22 mouse cellular contexts compared by ENCODE assay signal in the genomic region with DNA sequence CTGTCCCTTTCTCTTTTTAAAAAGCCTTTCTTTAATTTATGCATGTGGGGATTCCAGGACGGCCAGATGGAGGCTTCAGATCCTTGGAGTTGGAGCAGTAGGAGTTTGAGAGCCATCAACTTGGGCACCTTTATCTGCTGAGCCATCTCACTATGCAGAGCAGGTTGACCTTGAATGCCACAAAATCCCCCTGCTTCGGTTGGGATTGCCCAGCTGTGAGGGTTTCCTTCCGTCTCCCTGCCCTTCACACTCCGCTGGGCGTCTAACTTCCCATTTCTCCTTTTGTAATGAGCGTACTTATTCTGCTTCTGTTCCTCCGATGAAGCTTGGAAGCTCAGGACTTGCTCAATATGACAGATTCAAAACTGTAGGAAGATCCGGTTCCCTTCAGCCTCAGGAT. TPM values are rescaled to one million over a fixed set of nuclear protein-coding genes. Genes with fewer than 3 reads are reported as not detected.
A peak's percentile ranks its signal among the peaks of the same experiment; 100 is the strongest.
DNase-seq lines count a peak whose midpoint lies in the region; ATAC-seq and TF ChIP-seq lines count a peak whose summit lies in the region.
"Had no signal": no experiment of that assay in that cellular context is flagged by ENCODE, and none has a peak within 500 bp of the region (broad histone marks: within the 10 kb centered on the region; RNA-seq: fewer than 3 reads in every experiment).

No protein-coding gene starts in this region.

- no peak for TF ChIP-seq CTCF in liver, postnatal 0 days (IDR thresholded peaks at IDR 0.05; ENCODE audit: low read depth)

- peaks cover 12% of the 10 kb centered on the region for H3K4me1 ChIP-seq in liver, postnatal 0 days (ENCODE audit: insufficient read depth)
- H3K4me1 ChIP-seq in liver, embryonic 11.5 days (replicated peaks; ENCODE audit: control insufficient read depth, insufficient read depth, low read length), result peaks cover 5% of the 10 kb centered on the region
- H3K4me1 ChIP-seq in hindbrain, embryonic 11.5 days (replicated peaks; ENCODE audit: control insufficient read depth, insufficient read depth, low read length), result no peaks in the 10 kb centered on the region
- H3K4me1 ChIP-seq: embryonic facial prominence, embryonic 12.5 days; forebrain, embryonic 13.5 days; heart, embryonic 15.5 days; limb, embryonic 10.5 days; lung, embryonic 15.5 days had no signal

- no peak overlapping the region for H3K4me3 ChIP-seq in liver, postnatal 0 days (ENCODE audit: low read depth, low read length)
- H3K4me3 ChIP-seq in liver, embryonic 11.5 days (ENCODE audit: low read depth, low read length), result no peak overlapping the region
- no peak overlapping the region for H3K4me3 ChIP-seq in macrophage (ENCODE audit: inconsistent target)
- no peak overlapping the region for H3K4me3 ChIP-seq in hindbrain, embryonic 11.5 days (ENCODE audit: low read depth, low read length)
- H3K4me3 ChIP-seq: embryonic facial prominence, embryonic 12.5 days; erythroblast, embryonic 14.5 days; forebrain, embryonic 13.5 days; heart, embryonic 15.5 days; hindbrain, embryonic 10.5 days; limb, embryonic 10.5 days; lung, embryonic 15.5 days; midbrain, embryonic 10.5 days had no signal

- ATAC-seq in liver, postnatal 0 days, result no peak
- ATAC-seq in liver, embryonic 11.5 days (replicated peaks; ENCODE audit: low FRiP score), result no peak
- ATAC-seq in CD4-positive, CD25-positive, alpha-beta regulatory T cell, adult 4 months, result no peak
- ATAC-seq in hindbrain, embryonic 11.5 days (ENCODE audit: low FRiP score), result no peak
- ATAC-seq: forebrain, embryonic 13.5 days had no signal

- H3K9ac ChIP-seq in liver, postnatal 0 days (replicated peaks), result no peak overlapping the region
- H3K9ac ChIP-seq in liver, embryonic 11.5 days (ENCODE audit: low read depth, low read length), result no peak overlapping the region
- no peak overlapping the region for H3K9ac ChIP-seq in hindbrain, embryonic 11.5 days (ENCODE audit: low read depth, low read length)
- H3K9ac ChIP-seq: embryonic facial prominence, embryonic 12.5 days; forebrain, embryonic 13.5 days; heart, embryonic 15.5 days; lung, embryonic 15.5 days had no signal

- 31% methylated on average over 8 of the region's 8 CpGs for WGBS in liver, postnatal 0 days (ENCODE audit: insufficient replicate concordance)
- 48% methylated on average over 8 of the region's 8 CpGs for WGBS in liver, embryonic 11.5 days
- 2% methylated on average over 8 of the region's 8 CpGs for WGBS in macrophage (ENCODE audit: missing documents)
- WGBS in hindbrain, embryonic 11.5 days, result 65% methylated on average over 8 of the region's 8 CpGs

- 0 out of 2 replicates have a peak overlapping the region, but pooled peaks have one; percentile 26 for H3K4me2 ChIP-seq in liver, postnatal 0 days (ENCODE audit: low read depth, low read length)
- H3K4me2 ChIP-seq in liver, embryonic 11.5 days, result no peak overlapping the region
- no peak overlapping the region for H3K4me2 ChIP-seq in hindbrain, embryonic 11.5 days (replicated peaks; ENCODE audit: low read depth, low read length)
- H3K4me2 ChIP-seq: embryonic facial prominence, embryonic 12.5 days; forebrain, embryonic 13.5 days; heart, embryonic 15.5 days; lung, embryonic 15.5 days had no signal

- DNase-seq in liver, postnatal 0 days, result no peak
- no peak for DNase-seq in liver, embryonic 11.5 days (ENCODE audit: low spot score)
- peak; percentile 23 for DNase-seq in Muller cell, postnatal 12 days (ENCODE audit: inconsistent ontology term)
- peak; percentile 25 for DNase-seq in retina, postnatal 1 day
- DNase-seq in hindbrain, embryonic 11.5 days (ENCODE audit: low spot score), result no peak
- DNase-seq in cerebellum, adult 9-10 months, result no peak
- DNase-seq: adrenal gland, postnatal 25 days; cerebellum, adult 2 months; kidney, adult 18-20 months; right cerebral cortex, postnatal 14 days; thymus, postnatal 25 days had no signal

- H3K27ac ChIP-seq in liver, postnatal 0 days (ENCODE audit: low read depth), result peak overlapping the region; percentile 48; the same call in 1 of the 2 replicates
- H3K27ac ChIP-seq in liver, embryonic 11.5 days (ENCODE audit: low read depth, low read length), result no peak overlapping the region
- H3K27ac ChIP-seq in macrophage, result peak overlapping the region; percentile 66
- H3K27ac ChIP-seq in hindbrain, embryonic 11.5 days (ENCODE audit: low read depth, low read length), result no peak overlapping the region
- H3K27ac ChIP-seq: embryonic facial prominence, embryonic 12.5 days; forebrain, embryonic 13.5 days; heart, embryonic 15.5 days; hindbrain, embryonic 10.5 days; limb, embryonic 10.5 days; lung, embryonic 15.5 days; midbrain, embryonic 10.5 days had no signal

- no peaks in the 10 kb centered on the region for H3K9me3 ChIP-seq in liver, postnatal 0 days (ENCODE audit: low read length)
- no peaks in the 10 kb centered on the region; the same call in 1 of the 2 replicates for H3K9me3 ChIP-seq in liver, embryonic 11.5 days (ENCODE audit: control insufficient read depth, low read length)
- H3K9me3 ChIP-seq in hindbrain, embryonic 11.5 days (ENCODE audit: control insufficient read depth, low read length), result peaks cover 4% of the 10 kb centered on the region; the same call in 1 of the 2 replicates
- H3K9me3 ChIP-seq: G1E had no signal

- TF ChIP-seq EP300 in liver, postnatal 0 days (IDR thresholded peaks at IDR 0.05; ENCODE audit: low read depth), result no peak

- no peaks in the 10 kb centered on the region for H3K27me3 ChIP-seq in liver, postnatal 0 days (ENCODE audit: insufficient read depth, low read length)
- no peaks in the 10 kb centered on the region for H3K27me3 ChIP-seq in liver, embryonic 11.5 days (replicated peaks; ENCODE audit: control insufficient read depth, insufficient read depth, low read length)
- H3K27me3 ChIP-seq in hindbrain, embryonic 11.5 days (ENCODE audit: control insufficient read depth, insufficient read depth, low read length), result no peaks in the 10 kb centered on the region
- H3K27me3 ChIP-seq: embryonic facial prominence, embryonic 12.5 days; forebrain, embryonic 13.5 days; heart, embryonic 15.5 days; lung, embryonic 15.5 days had no signal

- no peaks in the 10 kb centered on the region for H3K79me2 ChIP-seq in macrophage (ENCODE audit: inconsistent target)

- no peaks in the 10 kb centered on the region for H3K36me3 ChIP-seq in liver, postnatal 0 days (replicated peaks; ENCODE audit: insufficient read depth, low read length)
- H3K36me3 ChIP-seq in liver, embryonic 11.5 days (ENCODE audit: control insufficient read depth, insufficient read depth, low read length), result no peaks in the 10 kb centered on the region
- no peaks in the 10 kb centered on the region for H3K36me3 ChIP-seq in macrophage (ENCODE audit: inconsistent target)
- H3K36me3 ChIP-seq in hindbrain, embryonic 11.5 days (ENCODE audit: control insufficient read depth, insufficient read depth, low read length), result no peaks in the 10 kb centered on the region
- H3K36me3 ChIP-seq: embryonic facial prominence, embryonic 12.5 days; G1E; heart, embryonic 15.5 days; hindbrain, embryonic 10.5 days; limb, embryonic 10.5 days; lung, embryonic 15.5 days; midbrain, embryonic 10.5 days had no signal

RNA-seq across cellular contexts. Expression of a gene that starts 5.9 kb away (rescaled TPM):
- 5.9 and 6.8 TPM in 2 replicates for polyA plus RNA-seq in liver, postnatal 0 days (2015; fragmentation: Nextera tagmentation; extraction: Ambion mirVana)
- 6.2 and 6.5 TPM in 2 replicates for polyA plus RNA-seq in liver, embryonic 11.5 days (2014; fragmentation: Nextera tagmentation; extraction: Ambion mirVana)
- total RNA-seq in macrophage (2018; cell fraction: chromatin; rRNA removed), result 1,000 to 10,000 TPM in 1 of 26 experiments, 100 to 1,000 TPM in 9, 10 to 100 TPM in 10, 1 to 10 TPM in 6; 3.3 to 1,078 (median 68.2) TPM
- 100 to 1,000 TPM in 4 of 26 experiments, 10 to 100 TPM in 10, 1 to 10 TPM in 12; 3.5 to 139 (median 22.0) TPM for total RNA-seq in macrophage (2018; cell fraction: cytosol; rRNA removed)
- total RNA-seq in macrophage (2018; cell fraction: nucleus; rRNA removed), result 100 to 1,000 TPM in 12 of 26 experiments, 10 to 100 TPM in 13, 1 to 10 TPM in 1; 8.1 to 442 (median 79.9) TPM
- 5.5 to 18.7 TPM (median 12.0 TPM) in 3 replicates for polyA plus RNA-seq in macrophage (2018)
- polyA plus RNA-seq in CD4-positive, CD25-positive, alpha-beta regulatory T cell, adult 4 months (2017; shearing (Covaris generic)), result 100 to 1,000 TPM; 169 to 297 TPM
- 0.54 and 0.56 TPM in 2 replicates for polyA plus RNA-seq in hindbrain, embryonic 11.5 days (2014; fragmentation: Nextera tagmentation; extraction: Ambion mirVana)

RNA-seq across cellular contexts. Expression of a gene that starts 16.3 kb away (rescaled TPM):
- polyA plus RNA-seq in liver, postnatal 0 days (2015; fragmentation: Nextera tagmentation; extraction: Ambion mirVana), result 712 and 714 TPM in 2 replicates
- 178 and 203 TPM in 2 replicates for polyA plus RNA-seq in liver, embryonic 11.5 days (2014; fragmentation: Nextera tagmentation; extraction: Ambion mirVana)
- total RNA-seq in macrophage (2018; cell fraction: chromatin; rRNA removed), result 10 to 100 TPM in 15 of 26 experiments, 1 to 10 TPM in 11; 1.8 to 76.5 (median 14.2) TPM
- 100 to 1,000 TPM in 1 of 26 experiments, 10 to 100 TPM in 25; 13.6 to 109 (median 45.9) TPM for total RNA-seq in macrophage (2018; cell fraction: cytosol; rRNA removed)
- total RNA-seq in macrophage (2018; cell fraction: nucleus; rRNA removed), result 100 to 1,000 TPM in 1 of 26 experiments, 10 to 100 TPM in 22, 1 to 10 TPM in 3; 5.1 to 115 (median 32.6) TPM
- 19.7 to 40.4 TPM (median 38.9 TPM) in 3 replicates for polyA plus RNA-seq in macrophage (2018)
- 10 to 100 TPM; 17.3 to 23.4 TPM for polyA plus RNA-seq in CD4-positive, CD25-positive, alpha-beta regulatory T cell, adult 4 months (2017; shearing (Covaris generic))
- 80.8 and 86.6 TPM in 2 replicates for polyA plus RNA-seq in hindbrain, embryonic 11.5 days (2014; fragmentation: Nextera tagmentation; extraction: Ambion mirVana)

RNA-seq across cellular contexts. Expression of a gene that starts 29.6 kb away (rescaled TPM):
- polyA plus RNA-seq in liver, postnatal 0 days (2015; fragmentation: Nextera tagmentation; extraction: Ambion mirVana), result 96.8 and 107 TPM in 2 replicates
- 266 and 275 TPM in 2 replicates for polyA plus RNA-seq in liver, embryonic 11.5 days (2014; fragmentation: Nextera tagmentation; extraction: Ambion mirVana)
- 1 to 10 TPM in 5 of 26 experiments, not detected in 21; 1.4 to 4.0 (median 1.5) TPM for total RNA-seq in macrophage (2018; cell fraction: chromatin; rRNA removed)
- total RNA-seq in macrophage (2018; cell fraction: cytosol; rRNA removed), result 10 to 100 TPM; 15.8 to 36.1 (median 24.0) TPM
- total RNA-seq in macrophage (2018; cell fraction: nucleus; rRNA removed), result 1 to 10 TPM; 1.1 to 9.8 (median 3.8) TPM
- 15.9 to 45.9 TPM (median 27.1 TPM) in 3 replicates for polyA plus RNA-seq in macrophage (2018)
- 10 to 100 TPM; 39.7 to 50.1 TPM for polyA plus RNA-seq in CD4-positive, CD25-positive, alpha-beta regulatory T cell, adult 4 months (2017; shearing (Covaris generic))
- 193 and 214 TPM in 2 replicates for polyA plus RNA-seq in hindbrain, embryonic 11.5 days (2014; fragmentation: Nextera tagmentation; extraction: Ambion mirVana)

RNA-seq across cellular contexts. Expression of a gene that starts 46.1 kb away (rescaled TPM):
- 15.5 and 17.8 TPM in 2 replicates for polyA plus RNA-seq in liver, postnatal 0 days (2015; fragmentation: Nextera tagmentation; extraction: Ambion mirVana)
- 45.9 and 47.3 TPM in 2 replicates for polyA plus RNA-seq in liver, embryonic 11.5 days (2014; fragmentation: Nextera tagmentation; extraction: Ambion mirVana)
- total RNA-seq in macrophage (2018; cell fraction: chromatin; rRNA removed), result 10 to 100 TPM in 24 of 26 experiments, 1 to 10 TPM in 2; 4.1 to 36.9 (median 18.8) TPM
- 1 to 10 TPM; 3.9 to 9.6 (median 6.6) TPM for total RNA-seq in macrophage (2018; cell fraction: cytosol; rRNA removed)
- 10 to 100 TPM in 18 of 26 experiments, 1 to 10 TPM in 8; 6.5 to 27.8 (median 13.3) TPM for total RNA-seq in macrophage (2018; cell fraction: nucleus; rRNA removed)
- 2.3 to 8.3 TPM (median 8.1 TPM) in 3 replicates for polyA plus RNA-seq in macrophage (2018)
- 1 to 10 TPM; 1.3 to 1.6 TPM for polyA plus RNA-seq in CD4-positive, CD25-positive, alpha-beta regulatory T cell, adult 4 months (2017; shearing (Covaris generic))
- polyA plus RNA-seq in hindbrain, embryonic 11.5 days (2014; fragmentation: Nextera tagmentation; extraction: Ambion mirVana), result 53.2 and 54.0 TPM in 2 replicates

RNA-seq across cellular contexts. Expression of a gene that starts 55.2 kb away (rescaled TPM):
- polyA plus RNA-seq in liver, postnatal 0 days (2015; fragmentation: Nextera tagmentation; extraction: Ambion mirVana), result 4.8 and 6.4 TPM in 2 replicates
- 3.4 and 3.6 TPM in 2 replicates for polyA plus RNA-seq in liver, embryonic 11.5 days (2014; fragmentation: Nextera tagmentation; extraction: Ambion mirVana)
- total RNA-seq in macrophage (2018; cell fraction: chromatin; rRNA removed), result 10 to 100 TPM in 14 of 26 experiments, 1 to 10 TPM in 12; 2.5 to 20.3 (median 10.6) TPM
- 10 to 100 TPM in 20 of 26 experiments, 1 to 10 TPM in 6; 6.4 to 17.6 (median 14.2) TPM for total RNA-seq in macrophage (2018; cell fraction: cytosol; rRNA removed)
- total RNA-seq in macrophage (2018; cell fraction: nucleus; rRNA removed), result 10 to 100 TPM in 15 of 26 experiments, 1 to 10 TPM in 11; 3.9 to 25.8 (median 12.4) TPM
- 11.5 to 14.2 TPM (median 12.0 TPM) in 3 replicates for polyA plus RNA-seq in macrophage (2018)
- polyA plus RNA-seq in CD4-positive, CD25-positive, alpha-beta regulatory T cell, adult 4 months (2017; shearing (Covaris generic)), result not detected
- 5.1 and 5.7 TPM in 2 replicates for polyA plus RNA-seq in hindbrain, embryonic 11.5 days (2014; fragmentation: Nextera tagmentation; extraction: Ambion mirVana)

Comparison
In these comparisons a context has a peak if more than half of its experiments do, and no peak if none do; other contexts are left out.
1. H3K27ac ChIP-seq: peak in liver, postnatal 0 days (single experiment) and macrophage (single experiment); none in liver, embryonic 11.5 days (single experiment) and hindbrain, embryonic 11.5 days (single experiment).
2. DNase-seq: peak in Muller cell, postnatal 12 days (single experiment) and retina, postnatal 1 day (single experiment); none in liver, postnatal 0 days (single experiment), liver, embryonic 11.5 days (single experiment), hindbrain, embryonic 11.5 days (single experiment) and cerebellum, adult 9-10 months (single experiment).